Mouse (Mus musculus): ENCODE results near the gene Ercc1. TPM values are rescaled to one million over a fixed set of nuclear protein-coding genes. Genes with fewer than 3 reads are reported as not detected.

Ercc1 gene
- polyA plus RNA-seq, 1 experiment = 53.8 TPM

DNA sequence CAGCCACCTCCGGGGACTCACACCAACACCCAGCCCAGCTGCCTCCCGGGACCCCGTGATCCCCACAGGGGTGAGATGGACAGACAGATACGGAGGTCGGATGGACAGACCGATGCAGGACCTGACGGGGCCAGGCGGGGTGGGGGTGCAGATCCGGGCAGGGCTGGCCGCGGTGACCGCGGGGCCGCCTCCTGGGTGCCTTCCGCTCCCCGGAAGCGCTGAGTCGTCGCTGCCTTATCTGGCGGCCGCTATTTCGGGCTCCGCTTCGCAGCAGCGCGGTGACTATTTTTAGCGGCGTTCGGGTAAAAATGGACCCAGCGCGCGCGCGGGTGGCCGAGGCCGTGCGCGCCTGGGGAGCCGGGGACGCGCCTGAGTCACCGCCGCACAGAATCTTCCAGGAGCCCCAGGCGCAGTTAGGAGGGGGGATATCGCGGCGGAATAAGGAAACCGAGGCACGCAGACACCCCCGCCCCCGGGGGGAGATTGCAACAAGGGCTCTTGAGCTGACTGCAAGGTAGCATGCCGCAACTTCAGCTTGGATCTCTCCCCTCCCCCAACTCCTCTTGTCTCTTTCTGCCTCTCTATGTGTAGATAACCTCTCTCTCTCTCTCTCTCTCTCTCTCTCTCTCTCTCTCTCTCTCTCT lies 11.7 kb upstream of the Ercc1 start:
- peak overlapping the region; percentile 77 for H3K4me3 ChIP-seq (ENCODE audit: insufficient read depth, low read length)
- TF ChIP-seq POLR2A (IDR thresholded peaks at IDR 0.05; ENCODE audit: extremely low read depth, insufficient read depth, low read length) = no peak
- TF ChIP-seq CTCF (IDR thresholded peaks at IDR 0.05; ENCODE audit: extremely low read depth, insufficient read depth, low read length) = no peak
- peaks cover 8% of the 10 kb centered on the region for H3K4me1 ChIP-seq (ENCODE audit: control insufficient read depth, insufficient read depth, low read length)
- H3K27ac ChIP-seq (ENCODE audit: insufficient read depth, low read length) = peak overlapping the region; percentile 99

DNA sequence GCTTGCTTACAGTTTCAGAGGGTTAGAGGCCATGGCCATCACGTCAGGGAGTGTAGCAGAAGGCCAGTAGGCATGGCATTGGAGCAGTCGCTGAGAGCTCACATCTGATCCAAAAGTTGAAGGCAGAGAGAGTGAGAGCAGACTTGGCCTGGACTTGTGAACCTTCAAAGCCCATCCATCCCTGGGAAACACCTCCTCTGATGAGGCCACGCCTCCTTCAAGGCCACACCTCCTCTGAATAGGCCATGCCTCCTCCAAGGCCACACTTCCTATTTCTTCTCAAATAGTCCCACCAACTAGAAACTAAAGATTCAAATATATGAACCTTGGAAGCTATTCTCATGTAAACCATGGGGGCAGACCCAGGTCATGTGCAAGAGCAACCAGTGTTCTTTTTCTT lies 9.0 kb upstream of the Ercc1 start:
- Histone ChIP-seq H3K4me3 (ENCODE audit: insufficient read depth, low read length) (no peak overlapping the region), H3K27ac (ENCODE audit: insufficient read depth, low read length) (no peak overlapping the region), H3K4me1 (ENCODE audit: control insufficient read depth, insufficient read depth, low read length) (peaks cover 8% of the 10 kb centered on the region)
- TF ChIP-seq CTCF (IDR thresholded peaks at IDR 0.05; ENCODE audit: extremely low read depth, insufficient read depth, low read length) = no peak
- TF ChIP-seq POLR2A (IDR thresholded peaks at IDR 0.05; ENCODE audit: extremely low read depth, insufficient read depth, low read length) = no peak

DNA sequence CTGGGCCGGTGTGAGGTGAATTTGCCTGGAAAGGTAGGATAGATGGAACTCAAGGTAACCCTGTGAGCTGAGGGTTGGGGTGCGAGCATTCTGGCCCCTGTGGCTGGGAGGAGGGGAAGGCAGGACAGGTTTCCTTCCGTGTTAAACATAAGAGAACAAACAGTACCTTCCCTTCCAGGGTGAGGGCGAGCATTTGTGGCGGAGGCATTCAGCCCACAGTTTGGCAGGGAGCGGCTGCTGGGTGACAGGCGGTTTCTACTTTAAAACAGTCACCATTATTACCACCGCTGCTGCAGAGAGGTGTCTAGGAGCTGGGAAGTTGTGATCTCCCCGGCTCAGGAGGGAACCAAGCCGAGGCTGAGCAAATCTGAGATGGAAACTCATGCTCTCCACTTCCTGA lies 7.5 kb upstream of the Ercc1 start:
- H3K4me3 ChIP-seq (ENCODE audit: insufficient read depth, low read length) = no peak overlapping the region
- TF ChIP-seq POLR2A (IDR thresholded peaks at IDR 0.05; ENCODE audit: extremely low read depth, insufficient read depth, low read length) = no peak
- no peak for TF ChIP-seq CTCF (IDR thresholded peaks at IDR 0.05; ENCODE audit: extremely low read depth, insufficient read depth, low read length)
- H3K27ac ChIP-seq (ENCODE audit: insufficient read depth, low read length) = peak overlapping the region; percentile 60; the same call in 1 of the 2 replicates

GRCm38 (mm10) chr7:19338060-19338459 lies 6.5 kb upstream of the Ercc1 start:
- TF ChIP-seq CTCF (IDR thresholded peaks at IDR 0.05; ENCODE audit: extremely low read depth, insufficient read depth, low read length) (no peak), POLR2A (IDR thresholded peaks at IDR 0.05; ENCODE audit: extremely low read depth, insufficient read depth, low read length) (no peak)
- no peak overlapping the region for H3K4me3 ChIP-seq (ENCODE audit: insufficient read depth, low read length)

More for the DNA sequence above, 7.5 kb upstream of the Ercc1 start:
- peaks cover 8% of the 10 kb centered on the region for H3K4me1 ChIP-seq (ENCODE audit: control insufficient read depth, insufficient read depth, low read length)

DNA sequence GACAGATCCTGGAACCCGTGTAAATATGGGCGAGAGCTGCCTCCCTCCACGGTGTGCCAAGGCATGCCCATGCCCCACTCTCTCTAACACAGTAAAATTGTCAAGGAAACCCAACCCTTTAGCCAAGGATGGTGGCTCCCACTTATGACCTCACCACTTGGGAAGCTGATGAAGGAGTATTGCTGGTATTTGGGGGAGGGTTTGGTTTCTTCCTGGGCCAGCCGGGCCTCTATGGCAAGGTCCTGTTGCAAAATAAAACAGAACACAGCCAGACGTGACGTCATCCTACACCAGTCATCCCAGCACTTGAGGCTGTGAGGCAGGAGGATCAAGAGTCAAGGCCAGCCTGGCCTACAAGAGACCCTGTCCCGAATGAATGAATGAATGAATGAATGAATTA lies 6.0 kb upstream of the Ercc1 start:
- peaks cover 6% of the 10 kb centered on the region for H3K4me1 ChIP-seq (ENCODE audit: control insufficient read depth, insufficient read depth, low read length)
- TF ChIP-seq POLR2A (IDR thresholded peaks at IDR 0.05; ENCODE audit: extremely low read depth, insufficient read depth, low read length) (no peak), CTCF (IDR thresholded peaks at IDR 0.05; ENCODE audit: extremely low read depth, insufficient read depth, low read length) (no peak)
- H3K4me3 ChIP-seq (ENCODE audit: insufficient read depth, low read length) = no peak overlapping the region
- H3K27ac ChIP-seq (ENCODE audit: insufficient read depth, low read length) = no peak overlapping the region

More at GRCm38 (mm10) chr7:19338060-19338459, 6.5 kb upstream of the Ercc1 start:
- peaks cover 6% of the 10 kb centered on the region for H3K4me1 ChIP-seq (ENCODE audit: control insufficient read depth, insufficient read depth, low read length)
- no peak overlapping the region for H3K27ac ChIP-seq (ENCODE audit: insufficient read depth, low read length)

DNA sequence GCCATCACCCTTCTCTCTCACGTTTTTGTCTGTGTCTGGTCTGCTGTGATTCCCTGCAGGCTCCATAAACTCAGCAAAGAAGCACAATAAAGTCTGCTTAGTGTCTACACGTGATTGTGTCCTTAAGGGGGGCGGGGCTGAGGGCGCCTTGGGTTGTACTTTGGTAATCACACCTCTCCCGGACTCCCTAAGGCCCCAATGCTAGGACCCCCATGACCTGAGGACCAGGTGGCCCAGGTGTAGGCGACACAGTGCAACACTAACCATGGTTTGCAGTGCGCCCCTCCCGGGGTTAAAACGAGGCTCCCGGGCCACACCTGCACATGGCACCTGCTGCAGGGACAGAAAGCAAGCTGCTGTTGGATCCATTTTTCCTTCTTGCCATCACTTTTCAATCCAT lies 3.3 kb upstream of the Ercc1 start:
- Histone ChIP-seq H3K27ac (ENCODE audit: insufficient read depth, low read length) (no peak overlapping the region), H3K4me1 (ENCODE audit: control insufficient read depth, insufficient read depth, low read length) (peaks cover 9% of the 10 kb centered on the region), H3K4me3 (ENCODE audit: insufficient read depth, low read length) (peak overlapping the region; percentile 55; the same call in 1 of the 2 replicates)
- TF ChIP-seq POLR2A (IDR thresholded peaks at IDR 0.05; ENCODE audit: extremely low read depth, insufficient read depth, low read length) = no peak
- no peak for TF ChIP-seq CTCF (IDR thresholded peaks at IDR 0.05; ENCODE audit: extremely low read depth, insufficient read depth, low read length)

DNA sequence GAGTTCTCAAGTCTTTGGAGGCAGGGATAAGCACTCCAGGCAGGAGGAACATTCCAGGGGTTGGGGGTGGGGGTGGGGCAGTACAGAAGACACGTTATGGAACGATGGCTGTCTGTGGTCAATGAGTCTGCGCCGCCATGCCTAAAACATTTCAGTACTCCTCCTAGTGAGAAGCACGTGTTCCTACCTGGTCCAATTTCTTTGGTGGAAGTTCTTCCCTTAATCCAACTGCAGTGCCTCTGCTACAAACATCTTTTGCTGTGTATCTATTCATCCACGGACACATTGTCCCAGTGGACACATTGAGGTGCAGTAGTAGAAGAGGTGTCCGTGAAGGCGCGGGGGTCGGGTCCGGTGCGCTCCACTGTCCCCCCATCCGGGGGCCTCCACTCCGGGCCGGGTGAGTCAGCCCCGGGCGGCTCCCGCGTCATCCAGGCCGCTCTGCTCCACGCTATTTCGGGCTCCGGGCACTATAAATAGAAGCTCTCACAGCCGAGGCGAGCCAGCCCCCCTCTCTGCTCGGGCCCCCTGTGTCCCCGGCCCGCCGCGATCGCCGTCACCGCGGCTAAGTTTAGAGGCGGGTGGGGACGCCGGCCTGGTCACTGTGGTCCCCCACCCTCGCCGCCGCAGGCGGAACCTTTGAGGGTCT lies 2.7 kb upstream of the Ercc1 start:
- Histone ChIP-seq H3K27ac (ENCODE audit: insufficient read depth, low read length) (0 out of 2 replicates have a peak overlapping the region, but pooled peaks have one; percentile 7), H3K4me1 (ENCODE audit: control insufficient read depth, insufficient read depth, low read length) (peaks cover 7% of the 10 kb centered on the region), H3K4me3 (ENCODE audit: insufficient read depth, low read length) (peak overlapping the region; percentile 55)
- TF ChIP-seq CTCF (IDR thresholded peaks at IDR 0.05; ENCODE audit: extremely low read depth, insufficient read depth, low read length) (no peak), POLR2A (IDR thresholded peaks at IDR 0.05; ENCODE audit: extremely low read depth, insufficient read depth, low read length) (no peak)

GRCm38 (mm10) chr7:19342481-19343027 lies 2.0 kb upstream of the Ercc1 start:
- Histone ChIP-seq H3K4me3 (ENCODE audit: insufficient read depth, low read length) (peak overlapping the region; percentile 55), H3K27ac (ENCODE audit: insufficient read depth, low read length) (no peak overlapping the region), H3K4me1 (ENCODE audit: control insufficient read depth, insufficient read depth, low read length) (peaks cover 5% of the 10 kb centered on the region)
- TF ChIP-seq POLR2A (IDR thresholded peaks at IDR 0.05; ENCODE audit: extremely low read depth, insufficient read depth, low read length) (no peak), CTCF (IDR thresholded peaks at IDR 0.05; ENCODE audit: extremely low read depth, insufficient read depth, low read length) (peak; percentile 86)

GRCm38 (mm10) chr7:19343210-19343808 lies 1.3 kb upstream of the Ercc1 start:
- Histone ChIP-seq H3K4me3 (ENCODE audit: insufficient read depth, low read length) (peak overlapping the region; percentile 1; the same call in 1 of the 2 replicates), H3K4me1 (ENCODE audit: control insufficient read depth, insufficient read depth, low read length) (peaks cover 5% of the 10 kb centered on the region), H3K27ac (ENCODE audit: insufficient read depth, low read length) (no peak overlapping the region)
- TF ChIP-seq CTCF (IDR thresholded peaks at IDR 0.05; ENCODE audit: extremely low read depth, insufficient read depth, low read length) (peak; percentile 93), POLR2A (IDR thresholded peaks at IDR 0.05; ENCODE audit: extremely low read depth, insufficient read depth, low read length) (no peak)

Measured in cortical plate, adult 2 months (tissue).